Mouse (Mus musculus) liver, embryonic 14.5 days (tissue): ENCODE data around the gene Stum.

Experiments used
- CTCF ChIP-seq: IDR thresholded peaks from 2 replicates; pipeline ENCODE4 v1.5.1; 2016; ENCODE audit warnings: antibody characterized with exemption, low read depth, control low read depth
- EP300 ChIP-seq: IDR thresholded peaks from 2 replicates; pipeline ENCODE4 v1.6.1; 2016; ENCODE audit warnings: antibody characterized with exemption, low read depth

DNA sequence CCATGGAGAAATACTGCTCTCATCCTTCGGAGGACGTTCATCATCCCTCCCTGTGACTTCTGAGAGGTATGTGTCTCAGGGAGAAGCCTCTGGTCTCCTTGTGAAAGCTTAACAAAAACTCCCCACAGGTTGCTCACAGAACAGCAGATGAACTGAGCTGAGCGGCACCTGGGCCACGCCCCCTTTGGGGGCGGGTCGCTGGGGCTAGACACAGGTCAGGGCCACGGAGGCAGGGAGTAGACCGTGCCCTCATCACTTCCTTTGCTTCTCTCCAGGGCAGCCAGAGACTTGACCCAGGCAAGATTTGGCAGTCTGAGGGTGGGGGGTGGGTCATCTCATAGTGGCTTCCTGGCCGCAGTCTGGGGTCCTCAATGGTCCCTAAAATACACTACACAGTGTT, 48.4 kb downstream of the Stum start:
- TF ChIP-seq CTCF (0 out of 2 replicates have a peak, but pooled peaks have one; percentile 2), EP300 (no peak)
